Mouse (Mus musculus): Measurements from ENCODE around the gene Gm17949. TPM values are rescaled to one million over a fixed set of nuclear protein-coding genes. Genes with fewer than 3 reads are reported as not detected.
"Not testable (repeated sequence)": the region's sequence is repeated elsewhere in the genome, so short reads cannot be mapped to it uniquely, and the experiment has no call there.

Gene Gm17949
- polyA plus RNA-seq, 1 experiment from 2014 or later = 0.24 TPM

DNA sequence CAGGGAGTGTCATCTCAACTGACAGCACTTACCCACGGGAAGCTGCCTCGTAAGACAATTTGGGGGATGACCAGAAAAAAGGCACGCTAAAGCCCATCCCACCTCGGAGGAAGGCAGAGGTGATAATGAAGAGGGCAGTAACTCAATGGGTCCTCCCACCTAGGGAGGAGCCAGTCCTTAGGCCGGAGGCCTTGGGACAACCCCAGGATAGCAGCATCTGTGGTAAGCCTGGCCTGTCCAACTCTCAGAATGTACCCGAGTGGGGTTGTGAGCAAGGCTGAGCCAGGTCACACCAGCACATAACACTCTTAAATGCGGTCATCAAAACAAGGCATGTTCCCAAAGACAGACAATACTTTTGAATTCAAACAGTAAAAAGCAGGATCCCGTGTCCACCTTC, 18.4 kb downstream of the Gm17949 start:
- no peak overlapping the region for H3K27ac ChIP-seq (ENCODE audit: low read depth, low read length)
- peak overlapping the region; percentile 100 for H3K9ac ChIP-seq (ENCODE audit: low read depth, low read length)
- H3K4me2 ChIP-seq (replicated peaks; ENCODE audit: low read depth, low read length) = peak overlapping the region; percentile 71
- peaks cover 15% of the 10 kb centered on the region for H3K4me1 ChIP-seq (ENCODE audit: control insufficient read depth, insufficient read depth, low read length)
- no peaks in the 10 kb centered on the region for H3K9me3 ChIP-seq (ENCODE audit: control insufficient read depth, low read length)
- WGBS = 24% methylated on average over 8 of the region's 8 CpGs
- no peaks in the 10 kb centered on the region for H3K27me3 ChIP-seq (ENCODE audit: control insufficient read depth, insufficient read depth, low read length)
- ATAC-seq (ENCODE audit: low FRiP score, low TSS enrichment) = no peak
- peaks cover 45% of the 10 kb centered on the region for H3K36me3 ChIP-seq (ENCODE audit: control insufficient read depth, insufficient read depth, low read length)
- H3K4me3 ChIP-seq (ENCODE audit: low read length) = peak overlapping the region; percentile 71

DNA sequence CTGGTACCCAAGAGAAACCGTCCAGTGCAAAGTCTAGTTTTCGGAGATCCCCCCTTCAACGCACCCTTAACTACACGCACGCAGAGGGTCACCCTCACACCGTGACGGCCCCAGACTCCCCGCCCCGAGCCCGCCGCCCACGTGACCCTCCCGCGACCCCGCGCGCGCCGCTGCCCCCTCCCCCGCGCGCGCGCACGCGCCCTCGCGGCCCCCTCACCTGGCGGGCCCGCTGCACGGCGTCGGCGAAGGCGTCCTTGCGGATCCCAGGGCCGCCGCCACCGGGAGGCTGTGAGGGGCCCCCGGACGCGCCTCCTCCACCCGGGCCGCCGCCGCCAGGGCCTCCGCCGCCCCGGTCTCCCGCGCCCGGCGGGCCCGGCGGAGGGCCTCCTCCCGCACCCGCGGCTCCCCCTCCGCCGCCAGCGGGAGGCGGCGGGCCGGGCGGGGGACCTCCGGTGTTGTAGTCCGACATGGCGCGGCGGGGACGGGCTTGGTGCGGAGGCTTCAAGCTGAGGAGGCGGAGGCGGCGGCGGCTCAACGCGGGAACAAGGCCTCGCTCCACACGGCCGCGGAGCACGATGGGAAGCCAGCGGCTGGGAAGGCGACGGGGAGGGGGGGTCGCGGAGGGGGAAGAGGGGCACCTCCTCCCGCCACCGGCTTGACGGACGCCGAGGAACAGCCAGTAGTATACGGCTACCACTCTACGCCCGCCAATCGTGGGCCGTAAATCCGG, 19.8 kb downstream of the Gm17949 start, which contains the start of gene Khsrp:
TSS of gene Khsrp (minus strand) at position 592 of the 730 bp plus-strand sequence.
- Histone ChIP-seq H3K36me3 (ENCODE audit: control insufficient read depth, insufficient read depth, low read length) (peaks cover 31% of the 10 kb centered on the region), H3K27ac (ENCODE audit: low read depth, low read length) (peak within 1 kb of the TSS; percentile 93), H3K4me3 (ENCODE audit: low read length) (peak within 1 kb of the TSS; percentile 71), H3K4me2 (replicated peaks; ENCODE audit: low read depth, low read length) (peak within 1 kb of the TSS; percentile 71), H3K9me3 (ENCODE audit: control insufficient read depth, low read length) (no peaks in the 10 kb centered on the region), H3K27me3 (ENCODE audit: control insufficient read depth, insufficient read depth, low read length) (no peaks in the 10 kb centered on the region), H3K9ac (ENCODE audit: low read depth, low read length) (peak within 1 kb of the TSS; percentile 100), H3K4me1 (ENCODE audit: control insufficient read depth, insufficient read depth, low read length) (peaks cover 15% of the 10 kb centered on the region)
- no peak for ATAC-seq (ENCODE audit: low FRiP score, low TSS enrichment)
- WGBS = 2% methylated on average over 67 of the region's 99 CpGs

DNA sequence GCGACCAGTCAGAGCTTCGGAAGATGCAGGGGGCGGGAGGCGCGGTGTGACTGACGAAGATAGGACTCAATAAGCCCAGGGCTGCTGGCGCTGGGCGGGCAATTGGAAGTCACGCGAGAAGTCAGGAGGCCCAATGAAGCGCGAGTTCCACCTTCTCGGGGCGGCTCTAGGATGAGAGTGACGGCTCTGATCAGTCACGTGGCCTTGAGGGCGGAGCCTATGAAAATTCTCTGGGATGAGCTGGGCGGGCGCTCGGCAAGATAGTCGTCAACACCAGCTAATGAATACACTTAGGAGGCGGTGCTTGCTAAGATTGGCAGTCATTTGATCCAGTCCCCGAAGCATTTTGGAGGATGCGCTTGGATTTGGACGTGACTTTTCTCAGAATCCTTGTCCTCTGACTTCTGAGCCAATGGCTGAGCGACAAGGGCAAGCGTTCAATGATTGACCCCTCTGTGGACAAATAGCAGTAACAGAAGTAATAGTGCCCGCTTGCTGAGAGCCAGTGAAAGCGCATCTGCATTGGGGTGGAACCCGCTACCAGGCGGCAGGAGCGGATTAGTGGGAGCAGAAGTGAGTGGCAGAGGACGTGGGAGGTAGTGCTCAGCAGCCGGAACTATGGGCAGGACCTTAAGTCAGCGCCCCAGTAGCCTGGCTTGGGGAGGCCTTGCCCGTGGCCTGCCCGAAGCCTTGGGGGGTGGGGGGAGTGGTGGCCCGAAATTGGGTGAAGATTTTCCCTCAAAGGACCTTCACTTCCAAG, 20.6 kb downstream of the Gm17949 start:
- Histone ChIP-seq H3K27ac (ENCODE audit: low read depth, low read length) (peak overlapping the region; percentile 82), H3K9me3 (ENCODE audit: control insufficient read depth, low read length) (no peaks in the 10 kb centered on the region), H3K36me3 (ENCODE audit: control insufficient read depth, insufficient read depth, low read length) (peaks cover 23% of the 10 kb centered on the region), H3K4me2 (replicated peaks; ENCODE audit: low read depth, low read length) (peak overlapping the region; percentile 50), H3K27me3 (ENCODE audit: control insufficient read depth, insufficient read depth, low read length) (no peaks in the 10 kb centered on the region), H3K4me3 (ENCODE audit: low read length) (peak overlapping the region; percentile 71), H3K4me1 (ENCODE audit: control insufficient read depth, insufficient read depth, low read length) (peaks cover 15% of the 10 kb centered on the region), H3K9ac (ENCODE audit: low read depth, low read length) (peak overlapping the region; percentile 100)
- ATAC-seq (ENCODE audit: low FRiP score, low TSS enrichment) = peak; percentile 96
- under 1% methylated on average over 38 of the region's 38 CpGs for WGBS

DNA sequence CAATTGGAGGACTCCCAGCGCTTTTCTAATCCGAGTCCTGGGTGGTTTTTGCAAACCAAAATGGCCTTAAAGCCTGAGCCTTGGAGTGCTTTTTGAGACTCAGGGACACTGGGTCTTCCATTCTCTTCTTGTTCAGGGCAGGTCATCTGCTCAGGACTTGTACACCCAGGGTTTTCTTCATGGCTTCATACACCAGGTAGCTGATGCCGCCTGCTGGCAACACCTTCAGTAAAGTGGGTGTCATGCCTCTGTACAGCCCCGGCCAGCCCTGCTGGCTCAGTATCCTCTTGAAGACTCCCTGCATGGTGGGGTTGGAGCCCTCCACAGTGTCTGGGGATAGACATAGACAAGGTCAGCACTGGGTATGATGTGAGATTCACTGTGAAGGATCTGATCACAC, 21.6 kb downstream of the Gm17949 start:
- peaks cover 15% of the 10 kb centered on the region for H3K4me1 ChIP-seq (ENCODE audit: control insufficient read depth, insufficient read depth, low read length)
- 81% methylated on average over 4 of the region's 4 CpGs for WGBS
- no peak overlapping the region; the same call in 1 of the 2 replicates for H3K27ac ChIP-seq (ENCODE audit: low read depth, low read length)
- ATAC-seq (ENCODE audit: low FRiP score, low TSS enrichment) = no peak
- no peak overlapping the region; the same call in 1 of the 2 replicates for H3K4me3 ChIP-seq (ENCODE audit: low read length)
- H3K27me3 ChIP-seq (ENCODE audit: control insufficient read depth, insufficient read depth, low read length) = no peaks in the 10 kb centered on the region
- no peak overlapping the region for H3K9ac ChIP-seq (ENCODE audit: low read depth, low read length)
- peaks cover 13% of the 10 kb centered on the region for H3K36me3 ChIP-seq (ENCODE audit: control insufficient read depth, insufficient read depth, low read length)
- no peaks in the 10 kb centered on the region for H3K9me3 ChIP-seq (ENCODE audit: control insufficient read depth, low read length)
- H3K4me2 ChIP-seq (replicated peaks; ENCODE audit: low read depth, low read length) = peak overlapping the region; percentile 50; the same call in 1 of the 2 replicates

DNA sequence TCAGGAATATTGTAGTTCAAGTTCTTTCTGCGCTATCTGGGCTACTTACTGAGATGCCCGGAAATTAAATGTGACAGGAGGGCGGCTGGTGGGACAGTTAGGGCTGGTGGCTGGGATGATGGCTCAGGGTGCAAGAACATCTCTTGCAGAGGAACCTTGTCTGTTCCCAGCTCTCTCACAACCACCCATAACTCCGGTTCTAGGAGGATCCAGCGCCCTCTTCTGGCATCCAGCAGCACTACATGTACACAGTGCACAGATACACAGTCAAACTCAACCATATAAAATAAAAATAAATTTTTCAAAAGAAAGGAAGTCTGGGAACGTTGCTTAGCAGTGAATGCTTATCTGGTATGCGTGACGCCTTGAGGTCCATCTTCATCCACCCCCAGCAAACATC, 27.7 kb downstream of the Gm17949 start:
- Histone ChIP-seq H3K4me3 (ENCODE audit: low read length) (no peak overlapping the region), H3K4me1 (ENCODE audit: control insufficient read depth, insufficient read depth, low read length) (no peaks in the 10 kb centered on the region), H3K36me3 (ENCODE audit: control insufficient read depth, insufficient read depth, low read length) (no peaks in the 10 kb centered on the region), H3K27ac (ENCODE audit: low read depth, low read length) (no peak overlapping the region), H3K4me2 (replicated peaks; ENCODE audit: low read depth, low read length) (no peak overlapping the region), H3K27me3 (ENCODE audit: control insufficient read depth, insufficient read depth, low read length) (no peaks in the 10 kb centered on the region), H3K9ac (ENCODE audit: low read depth, low read length) (no peak overlapping the region), H3K9me3 (ENCODE audit: control insufficient read depth, low read length) (no peaks in the 10 kb centered on the region)
- 46% methylated on average over 8 of the region's 8 CpGs for WGBS
- ATAC-seq (ENCODE audit: low FRiP score, low TSS enrichment) = no peak

DNA sequence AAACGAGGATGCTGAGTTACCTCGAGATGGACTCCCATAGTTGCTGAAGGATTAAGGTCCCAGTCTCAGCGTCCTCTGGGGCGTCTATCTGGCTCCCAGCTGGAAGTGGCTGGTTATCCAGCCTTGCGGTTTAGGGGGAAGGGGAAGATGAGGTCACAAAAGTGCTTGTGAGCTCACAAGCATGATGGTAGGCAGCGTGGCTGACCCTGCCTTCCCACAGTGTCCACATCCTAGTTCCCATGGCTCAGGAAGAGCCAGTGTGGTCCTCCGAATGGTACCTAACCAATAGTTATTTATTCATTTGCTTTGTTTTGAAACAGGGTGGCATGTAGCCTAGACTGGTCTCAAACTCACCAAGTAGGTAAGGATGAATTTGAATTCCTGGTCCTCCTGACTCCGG, 30.3 kb downstream of the Gm17949 start, which contains the start of gene Slc25a41:
TSS of gene Slc25a41 (minus strand) at position 101 of the 400 bp plus-strand sequence.
- Histone ChIP-seq H3K9me3 (ENCODE audit: control insufficient read depth, low read length) (no peaks in the 10 kb centered on the region), H3K4me3 (ENCODE audit: low read length) (no peak within 1 kb of the TSS), H3K4me1 (ENCODE audit: control insufficient read depth, insufficient read depth, low read length) (no peaks in the 10 kb centered on the region), H3K27me3 (ENCODE audit: control insufficient read depth, insufficient read depth, low read length) (no peaks in the 10 kb centered on the region), H3K36me3 (ENCODE audit: control insufficient read depth, insufficient read depth, low read length) (no peaks in the 10 kb centered on the region; the same call in 1 of the 2 replicates), H3K4me2 (replicated peaks; ENCODE audit: low read depth, low read length) (no peak within 1 kb of the TSS), H3K27ac (ENCODE audit: low read depth, low read length) (no peak within 1 kb of the TSS), H3K9ac (ENCODE audit: low read depth, low read length) (no peak within 1 kb of the TSS)
- 81% methylated on average over 8 of the region's 8 CpGs for WGBS
- ATAC-seq (ENCODE audit: low FRiP score, low TSS enrichment) = no peak

DNA sequence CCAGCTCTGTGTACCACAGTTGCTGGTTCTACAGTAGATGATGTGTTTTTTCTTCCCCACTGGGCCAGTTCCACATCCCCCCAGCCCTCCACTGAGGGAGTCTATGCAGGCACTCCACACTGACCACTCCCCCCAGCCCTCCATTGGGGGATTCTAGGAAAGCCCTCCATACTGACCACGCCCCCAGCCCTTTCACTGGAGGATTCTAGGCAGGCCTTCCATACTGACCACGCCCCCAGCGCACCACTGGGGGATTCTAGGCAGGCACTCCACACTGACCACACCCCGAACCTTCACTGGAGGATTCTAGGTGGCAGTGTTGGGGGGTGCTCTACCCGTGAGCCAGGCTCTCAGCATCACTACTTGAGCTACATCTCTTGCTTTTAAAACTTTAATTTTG, 36.1 kb downstream of the Gm17949 start:
- no peak overlapping the region for H3K4me2 ChIP-seq (replicated peaks; ENCODE audit: low read depth, low read length)
- no peaks in the 10 kb centered on the region for H3K27me3 ChIP-seq (ENCODE audit: control insufficient read depth, insufficient read depth, low read length)
- ATAC-seq (ENCODE audit: low FRiP score, low TSS enrichment) = peak; percentile 28
- 38% methylated on average over 5 of the region's 5 CpGs for WGBS
- H3K4me1 ChIP-seq (ENCODE audit: control insufficient read depth, insufficient read depth, low read length) = no peaks in the 10 kb centered on the region
- H3K9me3 ChIP-seq (ENCODE audit: control insufficient read depth, low read length) = no peaks in the 10 kb centered on the region
- no peak overlapping the region for H3K9ac ChIP-seq (ENCODE audit: low read depth, low read length)
- peaks cover 6% of the 10 kb centered on the region; the same call in 1 of the 2 replicates for H3K36me3 ChIP-seq (ENCODE audit: control insufficient read depth, insufficient read depth, low read length)
- H3K27ac ChIP-seq (ENCODE audit: low read depth, low read length) = no peak overlapping the region
- H3K4me3 ChIP-seq (ENCODE audit: low read length) = no peak overlapping the region

DNA sequence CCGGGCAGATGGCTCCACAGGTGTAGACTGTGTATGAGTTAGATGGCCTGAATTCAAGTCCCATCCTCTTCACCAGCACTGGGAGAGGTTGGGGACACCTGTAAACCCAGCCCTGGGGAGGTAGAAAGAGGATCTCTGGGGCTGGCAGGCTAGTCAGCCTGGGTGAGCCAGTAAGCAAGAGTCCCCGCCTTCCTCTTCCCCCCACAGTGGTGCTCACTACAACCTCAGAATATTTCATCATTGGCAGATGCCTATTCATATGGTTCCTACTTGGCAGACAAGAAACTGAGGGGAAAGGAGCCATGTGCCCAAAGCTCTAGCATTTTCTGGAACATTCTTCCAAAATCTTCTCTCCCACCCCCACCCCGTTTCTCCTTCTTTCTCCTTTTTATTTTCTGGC, 37.5 kb downstream of the Gm17949 start:
- Histone ChIP-seq H3K27ac (ENCODE audit: low read depth, low read length) (no peak overlapping the region), H3K27me3 (ENCODE audit: control insufficient read depth, insufficient read depth, low read length) (no peaks in the 10 kb centered on the region), H3K9me3 (ENCODE audit: control insufficient read depth, low read length) (no peaks in the 10 kb centered on the region), H3K4me2 (replicated peaks; ENCODE audit: low read depth, low read length) (no peak overlapping the region), H3K4me1 (ENCODE audit: control insufficient read depth, insufficient read depth, low read length) (no peaks in the 10 kb centered on the region), H3K36me3 (ENCODE audit: control insufficient read depth, insufficient read depth, low read length) (peaks cover 11% of the 10 kb centered on the region; the same call in 1 of the 2 replicates), H3K4me3 (ENCODE audit: low read length) (no peak overlapping the region), H3K9ac (ENCODE audit: low read depth, low read length) (no peak overlapping the region)
- no peak for ATAC-seq (ENCODE audit: low FRiP score, low TSS enrichment)
- 86% methylated on average over 3 of the region's 3 CpGs for WGBS

DNA sequence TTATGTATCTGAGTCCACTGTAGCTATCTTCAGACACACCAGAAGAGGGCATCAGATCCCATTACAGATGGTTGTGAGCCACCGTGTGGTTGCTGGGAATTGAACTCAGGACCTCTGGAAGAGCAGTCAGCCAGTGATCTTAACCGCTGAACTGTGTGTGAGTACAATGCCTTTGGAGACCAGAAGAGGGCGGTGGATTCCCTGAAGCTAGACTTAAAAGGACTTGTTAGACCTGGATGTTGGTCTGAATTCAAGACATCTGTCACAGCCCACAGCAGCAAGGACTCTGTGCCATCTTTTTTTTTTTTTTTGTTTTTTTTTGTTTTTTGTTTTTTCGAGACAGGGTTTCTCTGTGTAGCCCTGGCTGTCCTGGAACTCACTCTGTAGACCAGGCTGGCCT, 40.4 kb downstream of the Gm17949 start:
- not testable (repeated sequence) for H3K9me3 ChIP-seq (ENCODE audit: control insufficient read depth, low read length); H3K9ac ChIP-seq (ENCODE audit: low read depth, low read length); ATAC-seq (ENCODE audit: low FRiP score, low TSS enrichment); H3K4me2 ChIP-seq (replicated peaks; ENCODE audit: low read depth, low read length); H3K27ac ChIP-seq (ENCODE audit: low read depth, low read length); H3K4me3 ChIP-seq (ENCODE audit: low read length); H3K27me3 ChIP-seq (ENCODE audit: control insufficient read depth, insufficient read depth, low read length); H3K4me1 ChIP-seq (ENCODE audit: control insufficient read depth, insufficient read depth, low read length)
- 86% methylated on average over 4 of the region's 4 CpGs for WGBS
- peaks cover 11% of the 10 kb centered on the region; the same call in 1 of the 2 replicates for H3K36me3 ChIP-seq (ENCODE audit: control insufficient read depth, insufficient read depth, low read length)
